Mouse (Mus musculus) hindbrain, embryonic 10.5 days (tissue): Measurements from ENCODE around the gene Icam5. TPM values are rescaled to one million over a fixed set of nuclear protein-coding genes. Genes with fewer than 3 reads are reported as not detected.
A peak's percentile ranks its signal among the peaks of the same experiment; 100 is the strongest.
"Not testable (repeated sequence)": the region's sequence is repeated elsewhere in the genome, so short reads cannot be mapped to it uniquely, and the experiment has no call there.

ENCODE experiments used
- DNase-seq: peaks from one replicate; pipeline ENCODE4 v3.0.0-alpha.2; 2017; ENCODE audit warnings: low spot score
- H3K27ac ChIP-seq: fragments of 300-500 bp; sonication (generic); 2 replicates; pipeline ENCODE4 v1.5.1; 2016; ENCODE audit warnings: mild to moderate bottlenecking, moderate library complexity
- H3K27me3 ChIP-seq: fragments of 300-500 bp; sonication (generic); 2 replicates; pipeline ENCODE4 v1.6.1; 2016; ENCODE audit warnings: mild to moderate bottlenecking; ENCODE audit not compliant: poor library complexity, insufficient read depth, severe bottlenecking
- H3K36me3 ChIP-seq: fragments of 300-500 bp; sonication (generic); 2 replicates; pipeline ENCODE4 v1.6.1; 2016; ENCODE audit warnings: mild to moderate bottlenecking, moderate library complexity
- H3K4me1 ChIP-seq: fragments of 300-500 bp; sonication (generic); replicated peaks from 2 replicates; pipeline ENCODE4 v1.6.1; 2016; ENCODE audit warnings: mild to moderate bottlenecking
- H3K4me3 ChIP-seq: fragments of 300-500 bp; sonication (generic); 2 replicates; pipeline ENCODE4 v1.5.1; 2016; ENCODE audit warnings: mild to moderate bottlenecking, moderate library complexity
- H3K9me3 ChIP-seq: fragments of 300-500 bp; sonication (generic); 2 replicates; pipeline ENCODE4 v1.6.1; 2016; ENCODE audit warnings: mild to moderate bottlenecking, moderate library complexity
- WGBS: fragments of 180-500 bp; shearing (Covaris S2); methylation state at CpG from one replicate; pipeline ENCODE4 v1.1.7; 2016; 5-methylcytosine and 5-hydroxymethylcytosine counted together
- polyA plus RNA-seq: library from polyadenylated mRNA; unstranded; fragments of >200 nt; fragmentation: Nextera tagmentation; extraction: Ambion mirVana; gene quantifications from 2 replicates; pipeline ENCODE4 v1.2.1, GENCODE M21; 2016

The Icam5 gene
- 0.07 TPM in 1 of 2 replicates, not detected in the other for polyA plus RNA-seq

DNA sequence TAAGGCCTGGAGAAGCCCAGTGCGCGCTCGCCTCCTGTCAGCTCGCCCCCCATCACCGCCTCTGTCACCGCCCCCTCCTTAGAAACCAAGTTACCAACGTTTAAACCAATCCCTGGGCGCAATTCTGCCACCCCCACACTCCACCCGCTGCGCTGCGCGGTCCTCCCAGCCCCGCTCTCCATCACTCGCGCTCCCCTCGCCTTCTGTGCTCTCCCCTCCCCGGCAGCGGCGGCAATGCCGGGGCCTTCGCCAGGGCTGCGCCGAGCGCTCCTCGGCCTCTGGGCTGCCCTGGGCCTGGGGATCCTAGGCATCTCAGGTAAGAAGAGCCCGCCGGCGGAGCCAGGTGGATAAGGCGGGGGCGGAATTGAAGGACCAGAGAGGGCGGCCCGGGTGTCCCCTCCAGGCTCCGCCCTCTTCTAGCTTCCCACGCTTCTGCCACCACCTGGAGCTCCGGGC lies at the start of gene Icam5:
Gene Icam5, plus strand, starts transcription at position 178 of the 456 bp plus-strand sequence.
- H3K27ac ChIP-seq, result no peak within 1 kb of the TSS
- WGBS, result 2% methylated on average over 34 of the region's 35 CpGs
- no peak for DNase-seq
- H3K9me3 ChIP-seq, result no peaks in the 10 kb centered on the region
- peak within 1 kb of the TSS; percentile 55 for H3K4me3 ChIP-seq
- H3K36me3 ChIP-seq, result no peaks in the 10 kb centered on the region
- H3K4me1 ChIP-seq, result peaks cover 77% of the 10 kb centered on the region
- peaks cover 100% of the 10 kb centered on the region for H3K27me3 ChIP-seq

DNA sequence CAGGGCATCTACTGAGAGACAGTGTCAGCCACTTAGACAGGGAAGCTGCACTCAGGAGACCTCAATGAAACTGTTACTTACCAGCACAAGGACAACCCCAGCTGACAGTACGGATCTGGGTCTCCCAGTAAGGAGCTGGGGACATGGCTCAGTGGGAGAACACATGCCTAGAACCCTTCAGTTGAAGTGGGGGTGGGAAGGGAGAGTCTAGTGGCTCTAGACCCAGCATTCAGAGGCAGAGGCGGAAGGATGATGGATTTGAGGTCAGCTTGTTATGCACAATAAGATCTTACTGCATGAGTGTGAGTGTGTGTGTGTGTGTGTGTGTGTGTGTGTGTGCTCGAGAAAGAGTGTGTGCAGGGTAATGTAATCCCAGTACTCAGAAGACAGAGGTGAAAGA lies 49.7 kb upstream of the Icam5 start:
- Histone ChIP-seq H3K36me3 (no peaks in the 10 kb centered on the region), H3K9me3 (no peaks in the 10 kb centered on the region), H3K4me3 (no peak overlapping the region), H3K27me3 (no peaks in the 10 kb centered on the region), H3K4me1 (peaks cover 12% of the 10 kb centered on the region; the same call in 1 of the 2 replicates), H3K27ac (no peak overlapping the region)
- DNase-seq, result no peak
- 81% methylated on average over 3 of the region's 3 CpGs for WGBS

DNA sequence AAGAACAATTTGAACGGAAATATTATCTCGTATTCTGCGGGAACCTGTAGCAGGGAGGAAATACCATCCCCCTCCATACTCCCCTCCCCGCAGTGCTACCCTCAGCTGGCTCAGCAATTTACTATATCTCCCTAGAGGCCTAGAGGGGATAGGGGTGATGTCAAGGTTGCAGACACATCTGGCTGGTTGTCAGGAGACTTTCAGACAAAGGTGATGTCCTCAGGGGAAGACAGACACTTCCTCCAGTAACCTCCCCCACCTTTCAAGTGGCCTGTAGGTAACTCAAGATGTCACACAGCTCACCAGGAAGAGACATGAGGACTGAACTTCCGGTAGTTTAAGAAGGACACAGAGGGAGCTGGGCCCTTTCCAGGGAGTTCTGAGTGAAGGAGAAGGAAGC lies 48.7 kb upstream of the Icam5 start:
- DNase-seq, result no peak
- Histone ChIP-seq H3K27me3 (no peaks in the 10 kb centered on the region), H3K27ac (no peak overlapping the region), H3K9me3 (no peaks in the 10 kb centered on the region), H3K4me3 (no peak overlapping the region), H3K36me3 (no peaks in the 10 kb centered on the region), H3K4me1 (peaks cover 12% of the 10 kb centered on the region; the same call in 1 of the 2 replicates)
- 61% methylated on average over 5 of the region's 5 CpGs for WGBS

DNA sequence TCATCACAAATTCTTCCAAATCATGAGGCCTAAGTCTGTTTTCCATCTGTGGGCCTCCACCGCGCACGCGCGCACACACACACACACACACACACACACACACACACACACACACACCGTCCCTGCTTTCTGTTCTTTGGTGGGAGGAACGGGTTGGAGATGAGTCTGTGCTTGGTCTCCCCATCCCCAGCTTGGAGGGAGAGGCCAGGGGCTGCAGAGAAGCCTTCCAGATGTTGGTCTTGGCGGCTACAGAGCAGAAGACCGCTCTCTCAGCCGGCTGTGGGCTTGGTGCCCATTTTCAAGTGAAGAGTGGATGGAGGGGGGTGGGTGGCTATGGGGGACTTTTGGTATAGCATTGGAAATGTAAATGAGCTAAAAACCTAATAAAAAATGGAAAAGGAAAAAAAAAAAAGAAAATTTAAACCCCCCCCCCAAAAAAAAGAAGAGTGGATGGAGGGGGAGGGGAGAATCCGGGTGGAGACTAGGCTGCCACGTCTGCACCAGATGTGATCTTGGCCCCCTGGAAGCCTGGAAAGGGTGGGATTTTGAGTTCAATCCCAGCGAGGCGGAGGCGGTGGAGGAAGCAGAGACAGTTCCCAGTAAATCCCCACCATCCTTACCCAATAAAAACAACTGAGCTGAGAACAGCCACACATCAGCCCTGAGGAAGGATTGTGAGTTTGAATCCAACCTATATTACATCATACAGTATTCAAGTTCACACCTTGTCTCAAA lies 44.8 kb upstream of the Icam5 start:
- no peak for DNase-seq
- 67% methylated on average over 15 of the region's 15 CpGs for WGBS
- peaks cover 14% of the 10 kb centered on the region for H3K4me1 ChIP-seq

DNA sequence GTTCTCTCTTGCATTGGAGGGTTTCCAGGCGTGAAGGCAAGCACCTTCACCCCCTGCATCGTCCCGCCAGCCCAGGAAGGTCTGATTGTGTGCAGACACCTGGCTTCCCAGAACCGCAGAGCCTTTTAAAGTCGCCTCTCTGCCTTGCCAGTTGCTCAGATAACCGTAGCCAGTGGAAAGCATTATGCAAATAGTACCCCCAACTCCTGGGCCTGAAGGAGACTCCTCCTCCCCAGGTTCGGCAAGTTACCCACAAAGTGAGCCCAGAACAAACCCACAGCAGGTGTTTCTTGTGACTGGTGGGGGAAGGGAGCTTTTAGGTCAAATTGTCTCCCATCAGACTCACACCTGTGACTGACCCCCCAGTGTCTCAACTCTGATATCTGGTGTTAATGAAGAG lies 43.9 kb upstream of the Icam5 start:
- Histone ChIP-seq H3K4me3 (no peak overlapping the region), H3K4me1 (peaks cover 14% of the 10 kb centered on the region), H3K9me3 (no peaks in the 10 kb centered on the region), H3K27ac (no peak overlapping the region), H3K27me3 (0 out of 2 replicates have a peak, but pooled peaks cover 5% of the 10 kb centered on the region), H3K36me3 (no peaks in the 10 kb centered on the region)
- WGBS, result 27% methylated on average over 7 of the region's 7 CpGs
- DNase-seq, result no peak

More for the DNA sequence above, 44.8 kb upstream of the Icam5 start:
- H3K9me3 ChIP-seq, result no peaks in the 10 kb centered on the region
- H3K27me3 ChIP-seq, result 0 out of 2 replicates have a peak, but pooled peaks cover 5% of the 10 kb centered on the region
- H3K36me3 ChIP-seq, result no peaks in the 10 kb centered on the region
- H3K27ac ChIP-seq, result no peak overlapping the region
- H3K4me3 ChIP-seq, result no peak overlapping the region

DNA sequence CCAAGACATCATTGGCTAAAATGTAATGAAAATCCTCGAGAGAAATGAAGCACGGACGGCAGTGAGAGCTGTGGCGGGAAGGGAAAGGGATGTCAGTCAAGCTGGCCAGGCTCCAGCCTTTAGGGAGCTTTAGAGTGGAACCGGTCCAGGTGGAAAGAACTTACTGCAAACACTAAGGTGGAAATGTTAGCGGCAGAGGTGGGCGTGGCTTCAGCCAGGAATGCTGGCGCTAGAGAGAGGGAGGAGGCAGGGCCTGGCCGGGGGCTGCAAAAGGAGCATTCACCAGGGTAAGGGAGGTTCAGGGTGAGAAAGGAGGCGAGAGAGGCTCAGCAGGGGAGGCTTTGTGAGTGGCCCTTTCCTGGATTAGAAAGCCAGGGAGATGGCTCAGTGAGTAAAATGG lies 41.0 kb upstream of the Icam5 start:
- peak; percentile 25 for DNase-seq
- Histone ChIP-seq H3K4me1 (peaks cover 9% of the 10 kb centered on the region), H3K4me3 (peak overlapping the region; percentile 28; the same call in 1 of the 2 replicates), H3K27me3 (0 out of 2 replicates have a peak, but pooled peaks cover 5% of the 10 kb centered on the region), H3K27ac (peak overlapping the region; percentile 57; the same call in 1 of the 2 replicates), H3K9me3 (no peaks in the 10 kb centered on the region), H3K36me3 (no peaks in the 10 kb centered on the region)
- 5% methylated on average over 10 of the region's 10 CpGs for WGBS

DNA sequence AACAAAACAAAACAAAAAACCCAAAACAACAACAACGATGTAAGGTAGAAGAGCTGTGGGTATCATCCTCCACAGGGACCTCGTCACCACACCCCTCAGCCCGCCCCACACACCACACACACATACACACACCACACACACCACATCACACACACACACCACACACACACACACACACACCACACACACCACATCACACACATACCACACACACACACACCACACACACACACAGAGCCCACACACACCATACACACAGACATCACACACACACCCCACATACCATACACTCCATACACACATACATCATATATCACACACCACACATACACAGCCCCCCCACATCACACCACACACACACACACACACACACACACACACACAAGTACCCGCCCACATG lies 40.3 kb upstream of the Icam5 start:
- H3K36me3 ChIP-seq, result no peaks in the 10 kb centered on the region
- H3K27me3 ChIP-seq, result 0 out of 2 replicates have a peak, but pooled peaks cover 5% of the 10 kb centered on the region
- H3K9me3 ChIP-seq, result no peaks in the 10 kb centered on the region
- peaks cover 9% of the 10 kb centered on the region for H3K4me1 ChIP-seq
- DNase-seq, result no peak
- 90% methylated on average over 4 of the region's 4 CpGs for WGBS
- H3K4me3 ChIP-seq, result no peak overlapping the region
- H3K27ac ChIP-seq, result no peak overlapping the region

DNA sequence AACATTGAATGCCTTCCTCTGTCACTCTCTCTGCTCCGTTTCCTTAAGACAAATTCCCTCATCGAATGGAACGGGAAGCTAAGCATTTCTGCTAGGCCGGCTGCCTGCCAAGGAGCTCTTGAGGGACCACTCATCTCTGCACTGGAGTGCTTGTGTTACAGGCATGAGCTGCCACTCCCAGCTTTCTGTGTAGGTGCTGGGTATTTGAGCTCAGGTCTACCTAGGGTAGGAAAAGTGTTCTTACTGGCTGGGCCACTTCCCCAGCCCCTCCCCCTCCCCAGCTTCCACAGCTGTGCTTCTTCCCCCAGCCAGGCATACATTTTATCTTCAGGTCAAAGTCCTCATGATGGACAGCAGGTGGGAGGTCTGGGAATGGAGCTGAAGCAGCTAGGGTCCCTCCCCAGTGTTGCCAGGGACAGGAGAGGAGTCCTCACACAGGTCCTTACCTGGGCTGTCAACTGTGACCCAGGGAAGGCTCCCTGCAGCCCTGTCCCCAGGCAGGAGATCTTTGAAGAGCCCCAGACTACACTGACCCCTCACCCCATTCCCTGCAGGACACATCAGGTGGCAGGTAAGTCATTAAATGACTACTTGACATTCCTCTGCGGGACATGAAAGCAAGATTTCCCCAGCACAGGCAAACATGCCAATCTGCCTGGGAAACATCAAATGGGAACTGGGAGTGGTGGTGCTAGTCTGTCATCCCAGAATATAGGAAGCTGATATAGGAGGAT lies 38.5 kb upstream of the Icam5 start:
- Histone ChIP-seq H3K27ac (no peak overlapping the region), H3K4me3 (no peak overlapping the region), H3K9me3 (no peaks in the 10 kb centered on the region), H3K36me3 (no peaks in the 10 kb centered on the region), H3K27me3 (0 out of 2 replicates have a peak, but pooled peaks cover 5% of the 10 kb centered on the region), H3K4me1 (peaks cover 9% of the 10 kb centered on the region)
- WGBS, result 58% methylated on average over 5 of the region's 5 CpGs
- DNase-seq, result no peak

DNA sequence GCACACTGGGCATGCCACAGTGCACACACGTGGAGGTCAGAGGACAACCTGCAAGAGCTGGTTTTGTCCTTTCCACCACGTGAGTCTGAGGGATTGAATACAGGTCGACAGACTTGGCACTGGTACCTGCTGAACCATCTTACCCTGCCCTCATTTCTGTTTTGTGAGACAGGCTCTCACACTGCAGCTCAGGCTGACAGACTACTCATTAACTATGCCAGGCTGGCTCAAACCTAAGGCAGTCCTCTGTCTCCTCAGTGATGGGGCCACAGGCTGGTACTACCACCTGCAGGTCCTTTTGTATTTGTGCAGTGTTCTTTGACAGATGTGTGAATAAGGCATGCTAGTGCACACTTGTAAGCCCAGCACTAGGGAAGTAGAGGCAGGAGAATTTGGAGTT lies 36.8 kb upstream of the Icam5 start:
- Histone ChIP-seq H3K4me3 (no peak overlapping the region), H3K27ac (no peak overlapping the region), H3K27me3 (no peaks in the 10 kb centered on the region), H3K9me3 (no peaks in the 10 kb centered on the region), H3K36me3 (no peaks in the 10 kb centered on the region), H3K4me1 (peaks cover 9% of the 10 kb centered on the region)
- 75% methylated on average over 3 of the region's 3 CpGs for WGBS
- DNase-seq, result no peak

DNA sequence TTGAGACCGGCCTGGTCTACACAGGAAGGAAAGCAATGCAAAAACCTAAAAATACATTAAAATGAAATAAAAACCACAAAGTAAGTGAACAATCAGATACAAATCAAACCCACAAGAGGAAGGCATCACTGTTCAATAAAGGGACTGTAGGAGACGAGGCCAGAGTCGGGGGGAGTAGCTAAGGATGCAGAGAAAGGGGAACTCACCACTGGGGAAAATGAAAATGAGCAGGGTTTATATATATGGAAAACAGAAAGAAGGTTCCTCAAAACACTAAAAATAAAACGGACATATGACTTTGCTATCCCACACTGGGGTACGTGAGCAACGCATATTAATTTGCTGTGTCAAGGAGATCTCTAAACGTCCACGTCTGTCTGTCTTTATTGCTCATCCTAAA lies 34.8 kb upstream of the Icam5 start:
- H3K9me3 ChIP-seq, result no peaks in the 10 kb centered on the region
- no peak for DNase-seq
- WGBS, result 89% methylated on average over 8 of the region's 8 CpGs
- no peak overlapping the region for H3K4me3 ChIP-seq
- no peaks in the 10 kb centered on the region for H3K27me3 ChIP-seq
- H3K27ac ChIP-seq, result no peak overlapping the region
- no peaks in the 10 kb centered on the region for H3K36me3 ChIP-seq
- no peaks in the 10 kb centered on the region for H3K4me1 ChIP-seq

DNA sequence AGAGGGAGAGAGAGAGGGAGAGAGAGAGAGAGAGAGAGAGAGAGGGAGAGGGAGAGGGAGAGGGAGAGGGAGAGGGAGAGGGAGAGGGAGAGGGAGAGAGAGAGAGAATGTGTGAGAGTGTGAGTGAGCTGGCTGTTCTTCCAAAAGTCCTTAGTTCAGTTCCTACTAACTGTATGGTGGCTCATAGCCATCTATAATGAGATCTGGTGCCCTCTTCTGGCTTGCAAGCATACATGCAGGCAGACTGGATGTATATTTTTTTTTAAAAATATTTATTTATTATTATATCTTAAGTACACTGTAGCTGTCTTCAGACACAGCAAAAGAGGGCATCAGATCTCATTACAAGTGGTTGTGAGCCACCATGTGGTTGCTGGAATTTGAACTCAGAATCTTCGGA lies 33.5 kb upstream of the Icam5 start:
- not testable (repeated sequence) for DNase-seq, H3K4me1 ChIP-seq, H3K36me3 ChIP-seq, H3K4me3 ChIP-seq, H3K27ac ChIP-seq, H3K9me3 ChIP-seq, H3K27me3 ChIP-seq
- 84% methylated on average over 1 of the region's 1 CpGs for WGBS

DNA sequence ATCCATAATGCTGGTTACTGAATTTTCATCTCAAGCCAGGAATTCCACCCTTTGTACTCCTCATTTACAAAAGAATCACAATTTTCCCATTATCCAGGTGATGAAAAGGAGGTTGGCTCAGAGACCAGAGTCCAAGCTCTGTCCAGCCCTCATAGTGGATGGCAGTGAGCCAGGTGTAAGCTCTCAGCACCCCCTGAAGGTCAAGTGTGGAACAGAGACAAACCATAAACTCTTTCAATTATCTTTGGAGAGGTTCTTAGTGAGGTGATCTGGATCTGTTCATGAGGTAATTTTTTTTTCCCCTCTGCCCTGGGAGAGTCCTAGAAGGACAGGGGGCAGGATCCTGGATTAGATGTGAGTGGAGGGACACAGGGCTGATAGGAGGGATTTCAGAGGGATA lies 31.1 kb upstream of the Icam5 start:
- H3K9me3 ChIP-seq, result no peaks in the 10 kb centered on the region
- DNase-seq, result no peak
- H3K4me1 ChIP-seq, result peaks cover 11% of the 10 kb centered on the region
- no peak overlapping the region for H3K27ac ChIP-seq
- H3K36me3 ChIP-seq, result peaks cover 13% of the 10 kb centered on the region
- no peaks in the 10 kb centered on the region for H3K27me3 ChIP-seq
- no peak overlapping the region for H3K4me3 ChIP-seq

DNA sequence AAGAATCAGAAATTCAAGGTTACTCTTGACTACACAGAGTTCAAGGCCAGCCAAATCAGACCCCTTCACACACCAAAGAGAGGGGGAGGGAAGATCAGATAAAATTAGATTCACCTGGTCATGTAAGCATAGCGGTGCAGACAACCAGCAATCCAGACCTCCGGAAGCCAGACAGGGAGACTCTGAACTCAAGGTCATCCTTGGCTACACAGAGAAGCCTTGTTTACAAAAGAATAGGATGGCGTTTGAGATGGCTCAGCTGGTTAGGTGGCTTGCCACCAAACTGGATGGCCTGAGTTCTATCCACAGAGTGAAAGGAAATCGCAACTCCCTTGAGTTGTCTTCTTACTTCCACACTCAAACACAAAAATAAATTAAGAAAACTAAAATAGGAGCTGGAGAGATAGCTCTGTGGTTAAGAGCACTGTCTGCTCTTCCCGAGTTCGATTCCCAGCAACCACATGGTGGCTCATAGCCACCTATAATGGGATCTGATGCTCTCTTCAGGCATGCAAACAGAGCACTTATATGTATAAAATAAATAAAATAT lies 30.1 kb upstream of the Icam5 start:
- Histone ChIP-seq H3K4me1 (peaks cover 11% of the 10 kb centered on the region), H3K27me3 (no peaks in the 10 kb centered on the region), H3K27ac (no peak overlapping the region), H3K36me3 (peaks cover 21% of the 10 kb centered on the region), H3K4me3 (no peak overlapping the region), H3K9me3 (no peaks in the 10 kb centered on the region)
- no peak for DNase-seq
- 74% methylated on average over 6 of the region's 6 CpGs for WGBS
